Mouse (Mus musculus) G1E-ER4 (cell line): Measurements from ENCODE around the gene Iapp. TPM values are rescaled to one million over a fixed set of nuclear protein-coding genes. Genes with fewer than 3 reads are reported as not detected.

Experiments used
- GATA1 ChIP-seq: IDR thresholded peaks from one replicate; pipeline ENCODE4 v1.8.0; 2012; ENCODE audit warnings: low read length, inconsistent platforms
- polyA plus RNA-seq: library from polyadenylated mRNA; stranded (reverse); fragments of >175 nt; gene quantifications from 2 replicates; pipeline ENCODE4 v1.2.3, GENCODE M21; 2012

The Iapp gene
- not detected in 2 replicates for polyA plus RNA-seq

DNA sequence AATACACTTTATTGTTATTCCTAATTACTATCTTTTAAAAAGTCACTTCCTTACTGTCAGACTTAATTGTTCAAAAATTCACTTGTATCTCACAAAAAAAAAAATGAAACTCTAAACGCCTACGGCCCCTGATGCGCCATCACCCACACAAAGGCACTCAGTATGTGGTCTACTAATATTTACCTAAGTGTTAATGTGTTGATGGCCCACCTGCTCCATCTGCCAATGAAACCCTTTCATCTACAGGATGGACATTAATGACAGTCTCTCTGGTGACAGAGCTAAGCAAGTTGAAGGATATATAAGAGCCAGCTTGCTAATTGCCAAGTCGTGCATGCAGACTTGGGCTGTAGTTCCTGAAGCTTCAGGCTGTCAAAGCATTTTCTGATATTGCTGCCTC lies at the start of gene Iapp:
Gene Iapp (plus strand): TSS at position 326 of the 400 bp plus-strand sequence.
- no peak for TF ChIP-seq GATA1

DNA sequence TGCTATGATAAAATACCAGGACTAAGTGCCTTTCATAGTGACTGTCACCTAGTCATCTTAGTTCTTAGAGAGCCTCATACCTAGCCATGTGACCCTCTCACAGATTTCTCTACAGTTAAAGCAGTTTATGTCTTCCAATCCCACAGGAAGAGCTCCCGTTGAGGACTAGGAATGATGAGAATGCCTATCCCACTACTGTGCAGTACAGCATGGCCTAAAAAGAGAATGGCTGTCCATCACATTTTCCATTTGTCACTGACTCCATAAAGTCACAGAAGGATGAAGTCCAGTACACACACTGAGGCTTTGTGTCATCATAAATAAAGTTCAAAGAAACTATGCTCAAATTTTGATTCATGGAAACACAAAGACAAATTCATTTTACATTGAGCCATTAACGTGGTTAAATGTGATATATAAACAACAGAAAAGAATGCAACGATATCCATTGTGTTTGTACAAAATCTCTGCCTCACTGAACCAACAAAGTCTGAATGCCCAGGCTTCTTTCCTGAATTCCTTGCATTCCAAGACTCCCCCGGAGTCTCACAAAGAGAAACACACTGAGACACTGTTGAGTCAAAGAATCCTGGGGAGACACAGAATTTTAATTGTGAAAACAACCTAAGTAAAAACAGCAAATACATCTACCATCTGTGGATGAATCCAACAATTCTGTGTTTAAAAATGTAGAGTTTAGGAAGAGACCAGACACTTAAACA lies 22.3 kb upstream of the Iapp start:
- no peak for TF ChIP-seq GATA1

DNA sequence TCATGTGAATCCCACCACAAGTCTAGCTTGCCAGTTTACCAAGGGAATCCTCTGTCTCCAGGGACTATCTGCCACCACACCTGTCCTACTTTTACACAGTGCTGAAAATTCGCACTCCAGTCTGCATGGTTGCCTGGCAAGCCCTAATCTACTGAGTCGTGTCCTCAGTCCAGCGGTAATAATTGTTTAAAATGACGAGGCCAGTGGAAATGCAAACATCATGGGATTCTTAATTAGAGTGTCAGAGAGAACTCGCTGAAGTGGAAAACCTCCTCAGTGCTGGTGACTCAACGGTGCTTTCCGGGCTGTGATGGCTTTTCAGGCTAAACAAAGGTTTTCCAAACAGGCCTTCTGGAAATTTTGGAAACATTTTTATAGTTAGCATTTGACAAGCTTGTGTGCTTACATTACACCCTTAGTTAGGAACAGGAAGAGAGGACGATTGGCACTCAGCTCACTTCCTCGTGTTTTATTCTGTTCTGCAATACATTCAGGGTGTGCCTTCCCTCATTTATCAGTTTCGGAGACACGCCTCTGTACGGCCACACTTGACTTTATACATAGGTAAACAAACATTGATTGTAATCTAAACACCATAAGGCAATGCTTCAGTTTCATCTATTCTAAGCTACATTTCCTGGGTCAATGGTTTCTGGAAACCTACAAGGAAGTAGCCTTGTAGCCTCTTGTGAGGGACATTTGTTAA lies 8.7 kb upstream of the Iapp start:
- TF ChIP-seq GATA1 = no peak

DNA sequence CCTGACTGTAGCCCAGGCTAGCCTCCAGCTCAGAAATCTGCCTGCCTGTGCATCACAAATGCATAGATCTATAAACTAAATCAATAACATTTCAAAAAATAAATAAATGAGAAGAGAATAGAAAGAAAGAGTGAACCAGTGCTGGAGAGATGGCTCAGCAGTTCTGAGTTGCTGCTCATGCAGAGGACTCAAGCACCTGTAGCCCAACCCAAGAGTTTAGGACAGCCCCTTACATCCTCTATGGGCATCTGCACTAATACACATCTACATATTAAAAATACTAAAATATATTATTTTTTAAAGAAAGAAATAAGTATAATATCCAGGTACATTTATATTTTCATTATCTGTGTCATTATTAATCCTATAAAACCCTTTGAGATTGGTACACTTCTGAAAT lies 6.9 kb downstream of the Iapp start:
- TF ChIP-seq GATA1 = no peak

DNA sequence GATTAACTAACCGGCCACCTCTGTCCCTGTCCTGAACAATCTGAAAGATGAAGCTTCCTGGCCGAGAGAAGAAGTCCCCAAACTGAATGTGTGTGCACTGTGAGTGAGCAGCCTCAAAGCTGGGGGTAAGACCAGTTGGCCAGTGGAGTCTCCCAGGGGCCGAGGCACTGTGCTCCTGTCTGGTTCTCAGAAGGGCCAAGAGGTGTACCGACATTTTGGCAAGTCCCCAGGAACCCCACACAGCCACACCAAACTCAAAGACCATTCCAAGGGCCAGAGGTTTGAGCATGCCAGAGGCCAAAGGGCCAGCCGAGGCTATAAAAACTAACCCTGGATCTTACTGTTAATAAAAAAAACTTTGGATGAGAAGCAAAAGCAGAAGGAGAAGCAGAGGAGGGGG lies 16.1 kb downstream of the Iapp start:
- TF ChIP-seq GATA1 = no peak

DNA sequence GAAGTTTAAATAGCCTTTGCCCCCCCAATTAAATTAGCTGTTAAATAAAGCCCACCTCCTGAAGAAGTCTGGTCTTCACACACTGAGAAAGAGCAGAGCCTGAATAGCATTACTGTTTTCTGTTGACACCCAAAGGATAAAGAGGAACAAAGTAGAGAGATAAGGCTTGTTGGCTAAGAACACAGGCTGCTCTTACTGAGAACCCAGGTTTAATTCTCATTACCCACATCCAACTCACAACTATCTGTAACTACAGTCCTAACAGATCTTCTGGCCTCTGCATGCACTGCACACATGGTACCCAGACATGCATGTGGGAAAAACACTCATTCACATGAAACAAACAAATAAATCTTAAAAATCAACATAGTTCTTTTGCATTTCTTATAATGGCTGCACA lies 18.9 kb downstream of the Iapp start:
- TF ChIP-seq GATA1 = no peak

DNA sequence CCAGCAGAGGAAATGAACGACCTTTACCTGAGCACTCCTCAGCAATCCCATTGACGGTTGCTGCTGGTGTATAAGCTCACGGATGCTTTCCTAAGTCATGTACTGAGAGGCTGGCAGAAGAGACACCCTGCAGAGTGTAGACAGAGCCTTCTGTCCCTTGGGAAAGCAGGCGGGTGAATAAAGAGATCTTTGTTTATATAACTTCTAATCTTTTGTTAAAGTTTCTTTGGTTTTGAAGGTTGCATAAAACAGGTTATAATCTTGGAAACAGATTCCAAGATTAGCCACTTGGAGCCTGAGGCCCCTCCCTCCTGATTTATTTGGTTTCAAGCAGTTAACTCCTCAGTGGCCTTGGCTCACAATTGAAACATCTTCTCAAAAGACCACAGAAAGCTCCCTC lies 24.7 kb downstream of the Iapp start, which contains the start of gene Slco1a5:
Gene Slco1a5 (minus strand): TSS at position 101 of the 400 bp plus-strand sequence.
- TF ChIP-seq GATA1 = no peak

DNA sequence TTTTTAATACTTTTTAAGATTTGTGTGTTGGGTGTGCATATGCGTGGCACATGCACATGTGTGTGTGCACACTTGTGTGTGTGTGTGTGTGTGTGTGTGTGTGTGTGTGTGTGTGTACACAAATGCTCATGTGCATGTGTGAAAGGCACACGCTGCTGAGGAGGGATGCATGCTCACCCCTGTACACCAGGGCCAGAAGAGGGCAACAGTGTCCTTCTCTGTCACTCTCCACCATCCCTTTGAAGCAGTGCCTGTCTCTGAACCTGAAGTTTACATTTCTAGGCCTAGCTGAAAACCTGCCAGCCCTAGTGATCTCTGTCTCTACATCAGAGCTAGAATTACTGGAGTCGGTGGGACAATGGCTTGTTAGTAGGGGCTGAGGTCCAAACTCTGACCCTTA lies 28.4 kb downstream of the Iapp start:
- TF ChIP-seq GATA1 = no peak

DNA sequence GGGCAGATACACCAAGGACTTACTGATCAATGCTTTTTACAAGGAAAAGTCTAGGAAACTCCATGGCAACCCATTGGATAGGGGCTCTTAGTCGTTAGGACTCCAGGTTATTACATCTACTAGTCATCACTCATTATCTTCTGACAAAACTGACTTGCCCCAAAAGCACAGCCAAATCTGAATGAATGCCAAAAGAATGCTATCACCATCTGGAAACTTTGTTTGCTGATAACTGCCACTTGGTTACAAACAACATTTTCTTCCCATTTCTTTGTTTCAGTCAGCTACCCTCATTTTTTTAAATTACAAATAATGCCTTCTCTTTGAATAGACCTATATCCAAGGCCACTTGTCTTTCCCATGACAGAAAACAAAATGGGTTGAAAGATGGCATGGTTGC lies 31.0 kb downstream of the Iapp start:
- no peak for TF ChIP-seq GATA1

DNA sequence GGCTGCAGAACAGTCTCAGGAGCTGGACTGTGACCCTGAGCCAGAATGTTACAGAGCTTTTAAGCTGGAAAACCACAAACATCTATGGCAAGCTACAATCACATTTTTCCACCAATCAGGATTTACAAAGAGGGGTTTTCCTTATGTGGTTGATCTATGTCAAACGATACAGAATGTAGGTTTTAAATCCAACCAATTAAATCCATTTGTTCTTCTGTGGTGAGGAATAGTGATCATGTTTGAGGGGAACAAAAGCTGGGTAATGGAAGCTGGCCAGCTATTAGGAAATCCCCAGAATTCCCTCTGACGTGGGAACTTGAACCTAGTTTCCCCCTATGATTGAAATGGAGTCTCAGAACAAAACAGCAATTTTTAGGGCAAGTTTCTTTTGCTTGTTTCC lies 40.7 kb downstream of the Iapp start:
- no peak for TF ChIP-seq GATA1

DNA sequence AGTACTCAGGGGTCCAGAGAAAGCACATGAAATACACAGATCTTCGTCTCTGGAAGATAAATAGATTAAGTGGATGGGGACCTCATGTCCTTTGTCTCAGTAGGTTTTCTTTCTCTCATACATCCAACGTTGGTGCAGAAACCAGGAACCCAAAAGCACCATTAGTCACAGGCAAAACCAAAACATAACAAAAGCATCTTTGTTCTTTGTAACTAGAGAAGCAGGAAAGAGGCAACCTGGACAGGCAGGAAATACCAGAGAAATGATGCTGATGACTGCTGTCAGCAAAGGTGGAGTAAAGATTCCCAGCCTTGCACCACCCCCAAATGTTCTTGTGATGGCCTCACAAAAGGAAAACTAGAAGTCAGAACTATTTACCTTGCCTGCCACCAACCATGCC lies 41.4 kb downstream of the Iapp start:
- no peak for TF ChIP-seq GATA1

DNA sequence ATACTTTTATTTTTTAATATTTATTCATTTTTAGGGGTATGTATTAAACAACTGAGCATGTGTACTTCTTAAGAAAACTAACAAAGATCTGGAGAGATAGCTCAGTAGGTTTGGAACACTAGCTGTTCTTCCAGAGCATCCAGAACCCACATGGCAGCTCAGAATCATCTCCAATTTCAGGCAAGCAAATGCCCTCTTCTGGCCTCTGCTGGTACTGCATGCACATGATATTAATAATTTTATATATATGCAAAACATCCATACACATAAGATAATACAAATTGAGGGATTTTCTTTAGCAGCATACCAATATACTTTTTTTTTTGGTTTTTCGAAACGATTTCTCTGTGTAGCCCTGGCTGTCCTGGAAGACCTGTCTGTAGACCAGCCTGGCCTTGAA lies 45.3 kb downstream of the Iapp start:
- TF ChIP-seq GATA1 = no peak

DNA sequence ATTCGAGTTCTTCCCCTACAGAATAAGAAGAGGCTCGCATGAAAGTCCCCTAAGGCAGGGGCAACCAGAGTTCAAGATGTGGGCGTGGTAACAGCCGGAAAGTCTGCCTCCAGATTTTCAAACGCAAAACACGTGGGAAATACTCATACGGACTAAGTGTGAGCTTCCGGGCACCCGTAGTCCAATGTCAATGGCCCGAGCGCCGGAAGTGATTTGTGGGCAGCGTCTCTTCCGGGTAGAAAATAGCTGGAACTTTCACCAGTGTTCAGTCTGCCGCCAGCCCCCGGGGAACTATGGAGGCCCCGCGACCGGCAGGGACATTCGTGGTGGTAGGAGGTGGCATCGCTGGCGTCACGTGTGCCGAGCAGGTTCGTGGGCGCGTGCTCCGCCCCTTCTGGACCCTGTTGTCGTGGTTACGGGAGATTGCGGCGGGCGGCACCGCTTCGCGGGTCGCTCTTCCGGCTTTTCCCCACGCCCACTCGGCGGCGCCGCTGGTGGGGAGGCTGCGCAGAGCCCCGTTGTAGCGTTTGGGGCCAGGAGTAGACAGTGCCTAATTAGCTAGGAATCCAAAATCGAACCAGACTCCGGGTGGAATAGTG lies 47.3 kb downstream of the Iapp start, which contains the start of gene Pyroxd1:
Gene Pyroxd1 (plus strand): TSS at position 215 of the 599 bp plus-strand sequence.
- no peak for TF ChIP-seq GATA1

DNA sequence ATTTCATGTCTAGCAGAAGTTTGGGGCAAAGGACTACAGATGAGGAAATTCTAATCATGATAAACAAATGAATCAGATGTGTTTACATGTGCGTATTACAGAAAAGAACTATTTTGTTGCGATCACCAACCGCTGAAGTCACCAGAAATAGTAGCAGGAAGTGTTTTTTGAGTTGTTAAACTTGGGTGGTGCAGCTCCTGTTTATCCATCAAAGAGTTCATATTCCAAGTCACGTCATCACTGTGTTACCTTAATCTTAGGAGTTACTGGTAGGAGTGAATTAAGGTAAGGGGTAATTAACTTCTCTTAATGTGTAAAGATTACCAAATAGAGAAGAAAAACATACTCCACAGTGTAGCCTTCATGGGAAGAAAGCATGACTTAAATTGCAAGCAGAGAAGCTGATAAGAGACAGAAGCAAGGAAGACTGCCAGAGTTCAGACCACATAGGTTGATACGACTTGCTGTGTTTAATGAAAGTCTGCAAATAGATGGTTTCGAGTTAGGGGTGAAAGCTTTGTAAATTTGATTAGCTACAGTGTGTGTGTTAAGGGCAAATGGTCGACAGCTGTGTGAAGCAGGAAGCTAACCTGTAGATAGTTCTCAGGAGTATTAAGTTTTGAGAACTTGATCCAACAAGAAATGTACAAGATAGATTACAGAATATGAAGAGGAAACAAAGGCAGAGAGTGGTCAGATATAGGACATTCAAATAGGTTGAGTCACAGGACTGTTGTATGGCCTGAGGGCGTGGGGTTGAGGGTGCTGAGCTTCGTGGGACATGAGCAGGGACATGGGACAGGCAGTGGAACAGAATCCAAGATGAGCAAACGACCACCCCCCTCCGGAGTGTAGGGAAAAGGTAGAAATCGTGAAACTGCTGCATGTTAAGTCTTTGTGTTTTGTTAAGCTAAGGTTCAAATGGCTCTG lies 48.2 kb downstream of the Iapp start:
- no peak for TF ChIP-seq GATA1
